Comparison of ENCODE assay signal across 8 mouse cellular contexts in genomic region chr2:104028139-104028723, GRCm38 (mm10). TPM values are rescaled to one million over a fixed set of nuclear protein-coding genes. Genes with fewer than 3 reads are reported as not detected.
DNase-seq lines count a peak whose midpoint lies in the region; ATAC-seq and TF ChIP-seq lines count a peak whose summit lies in the region.

4931422A03Rik (minus strand) TSS chr2:104028361.

- peak within 1 kb of the TSS; percentile 71 for H3K27ac ChIP-seq in heart, embryonic 16.5 days (ENCODE audit: low read length)
- H3K27ac ChIP-seq in hindbrain, embryonic 16.5 days (ENCODE audit: low read depth, low read length) = peak within 1 kb of the TSS; percentile 83

- H3K36me3 ChIP-seq in heart, embryonic 16.5 days (ENCODE audit: control insufficient read depth, insufficient read depth) = no peaks in the 10 kb centered on the region
- H3K36me3 ChIP-seq in E14TG2a.4 (ENCODE audit: insufficient read depth, low read length) = no peaks in the 10 kb centered on the region
- H3K36me3 ChIP-seq in hindbrain, embryonic 16.5 days (ENCODE audit: control insufficient read depth, insufficient read depth, low read length) = no peaks in the 10 kb centered on the region; the same call in none of the 2 replicates
- H3K36me3 ChIP-seq in splenic B cell, adult 2 months (ENCODE audit: control insufficient read depth, insufficient read depth, low read length, poor library complexity, severe bottlenecking) = no peaks in the 10 kb centered on the region

- no peaks in the 10 kb centered on the region for H3K9me3 ChIP-seq in heart, embryonic 16.5 days (replicated peaks; ENCODE audit: control insufficient read depth, low read length)
- H3K9me3 ChIP-seq in E14TG2a.4 (ENCODE audit: low read length) = peaks cover 12% of the 10 kb centered on the region; the same call in 1 of the 2 replicates
- no peaks in the 10 kb centered on the region for H3K9me3 ChIP-seq in hindbrain, embryonic 16.5 days (ENCODE audit: control insufficient read depth, low read length)

- H3K9ac ChIP-seq in heart, embryonic 16.5 days (ENCODE audit: low read length) = peak within 1 kb of the TSS; percentile 97
- peak within 1 kb of the TSS; percentile 97 for H3K9ac ChIP-seq in hindbrain, embryonic 16.5 days (ENCODE audit: low read depth, low read length)

- peaks cover 19% of the 10 kb centered on the region for H3K4me1 ChIP-seq in heart, embryonic 16.5 days (ENCODE audit: control insufficient read depth, insufficient read depth, low read length)
- H3K4me1 ChIP-seq in E14TG2a.4 (replicated peaks; ENCODE audit: low read depth, low read length) = peaks cover 23% of the 10 kb centered on the region
- H3K4me1 ChIP-seq in hindbrain, embryonic 16.5 days (ENCODE audit: control insufficient read depth, insufficient read depth, low read depth, low read length) = peaks cover 12% of the 10 kb centered on the region

- no peaks in the 10 kb centered on the region for H3K27me3 ChIP-seq in heart, embryonic 16.5 days (ENCODE audit: control insufficient read depth, insufficient read depth, low read length)
- H3K27me3 ChIP-seq in E14TG2a.4 (ENCODE audit: insufficient read depth, low read length) = 0 out of 2 replicates have a peak, but pooled peaks cover 7% of the 10 kb centered on the region
- H3K27me3 ChIP-seq in hindbrain, embryonic 16.5 days (replicated peaks; ENCODE audit: control insufficient read depth, insufficient read depth, low read length) = no peaks in the 10 kb centered on the region
- H3K27me3 ChIP-seq in splenic B cell, adult 2 months (ENCODE audit: control insufficient read depth, insufficient read depth, low read length, poor library complexity, severe bottlenecking) = no peaks in the 10 kb centered on the region

- TF ChIP-seq CTCF in E14TG2a.4 (conservative IDR thresholded peaks at IDR 0.05; ENCODE audit: low read length) = no peak

- H3K4me3 ChIP-seq in heart, embryonic 16.5 days (ENCODE audit: low read length) = peak within 1 kb of the TSS; percentile 98
- peak within 1 kb of the TSS; percentile 95 for H3K4me3 ChIP-seq in E14TG2a.4 (replicated peaks; ENCODE audit: low read length)
- peak within 1 kb of the TSS; percentile 95 for H3K4me3 ChIP-seq in hindbrain, embryonic 16.5 days (ENCODE audit: low read length)

- ATAC-seq in heart, embryonic 16.5 days (replicated peaks; ENCODE audit: extremely low read depth, insufficient read depth, low FRiP score) = peak; percentile 53
- no peak for ATAC-seq in hindbrain, embryonic 16.5 days

- peak within 1 kb of the TSS; percentile 89 for H3K4me2 ChIP-seq in heart, embryonic 16.5 days (ENCODE audit: low read depth, low read length)
- peak within 1 kb of the TSS; percentile 63 for H3K4me2 ChIP-seq in hindbrain, embryonic 16.5 days (ENCODE audit: low read length)

- under 1% methylated on average over 32 of the region's 32 CpGs for WGBS in heart, embryonic 16.5 days
- 2% methylated on average over 31 of the region's 32 CpGs for WGBS in hindbrain, embryonic 16.5 days

- no peak for DNase-seq in heart, postnatal 14 days
- DNase-seq in embryo, embryonic 10.5 days (ENCODE audit: low spot score) = peak; percentile 39
- peak; percentile 15 for DNase-seq in lung, postnatal 36 days
- peak; percentile 27 for DNase-seq in splenic B cell, adult 2 months (ENCODE audit: low read depth, low spot score)
- no peak for DNase-seq in urinary bladder, postnatal 36 days (ENCODE audit: low spot score in 2 of 2)

- intact Hi-C loops in heart, postnatal 14 days (cut with DNase I) = no loop called here

RNA-seq across cellular contexts. Expression of gene 4931422A03Rik, which starts in this region (rescaled TPM):
- polyA plus RNA-seq in heart, embryonic 16.5 days (2015; fragmentation: Nextera tagmentation; extraction: Ambion mirVana) = 2.1 and 2.6 TPM in 2 replicates
- total RNA-seq in heart, postnatal 14 days (2021) = not detected
- 2.3 and 2.8 TPM in 2 replicates for polyA plus RNA-seq in hindbrain, embryonic 16.5 days (2015; fragmentation: Nextera tagmentation; extraction: Ambion mirVana)

Comparison
In these comparisons a context has a peak if more than half of its experiments do, and no peak if none do; other contexts are left out.
1. DNase-seq: peak in embryo, embryonic 10.5 days (single experiment), lung, postnatal 36 days (single experiment) and splenic B cell, adult 2 months (single experiment); none in heart, postnatal 14 days (0 of 2) and urinary bladder, postnatal 36 days (0 of 2).
2. Peak in every context shown above with its lines, with median percentiles within 50 percentile points of each other: H3K4me3 ChIP-seq.